Mouse (Mus musculus) kidney, postnatal 25 days (tissue): ENCODE data around the gene Hdac5.

Experiments
- DNase-seq, 2 experiments: peaks; one replicate each; pipeline ENCODE4 v3.0.0; 2021; ENCODE audit warnings: mixed read lengths in 2 of 2

Gene Hdac5

GRCm38 (mm10) chr11:102230006-102230741 is at the start of gene Hdac5:
TSS of gene Hdac5 (minus strand) at chr11:102230166.
- peak; percentile 99 to 100 for DNase-seq

DNA sequence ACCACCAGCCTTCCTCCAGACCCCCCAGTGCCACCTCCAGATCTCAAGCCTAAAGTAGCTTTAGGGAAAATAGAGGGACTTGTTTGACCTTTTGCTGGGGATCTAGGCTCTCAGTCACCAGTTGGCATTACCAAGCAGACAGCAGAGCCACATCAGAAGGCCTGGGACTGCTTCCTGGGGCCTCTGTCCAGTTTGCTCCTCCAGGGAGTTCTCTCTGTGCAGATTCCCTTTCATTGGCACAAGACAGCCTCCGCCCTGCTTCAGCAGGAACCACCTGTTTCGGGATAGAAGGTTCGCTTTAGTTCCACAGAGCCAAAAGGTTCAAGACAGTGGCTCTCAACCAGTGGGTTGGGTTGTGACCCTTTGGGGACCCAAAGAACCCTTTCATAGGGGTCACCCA is 49.6 kb upstream of the Hdac5 start:
- DNase-seq = no peak

- DNase-seq = no peak
Observed at GRCm38 (mm10) chr11:102277754-102278153, 47.8 kb upstream of the Hdac5 start.

GRCm38 (mm10) chr11:102276411-102276915 is 46.5 kb upstream of the Hdac5 start:
- DNase-seq = peak; percentile 50 to 79

GRCm38 (mm10) chr11:102268520-102269244 is 38.7 kb upstream of the Hdac5 start, which contains the start of gene Asb16:
TSS of gene Asb16 (plus strand) at chr11:102268743.
- DNase-seq = no peak

DNA sequence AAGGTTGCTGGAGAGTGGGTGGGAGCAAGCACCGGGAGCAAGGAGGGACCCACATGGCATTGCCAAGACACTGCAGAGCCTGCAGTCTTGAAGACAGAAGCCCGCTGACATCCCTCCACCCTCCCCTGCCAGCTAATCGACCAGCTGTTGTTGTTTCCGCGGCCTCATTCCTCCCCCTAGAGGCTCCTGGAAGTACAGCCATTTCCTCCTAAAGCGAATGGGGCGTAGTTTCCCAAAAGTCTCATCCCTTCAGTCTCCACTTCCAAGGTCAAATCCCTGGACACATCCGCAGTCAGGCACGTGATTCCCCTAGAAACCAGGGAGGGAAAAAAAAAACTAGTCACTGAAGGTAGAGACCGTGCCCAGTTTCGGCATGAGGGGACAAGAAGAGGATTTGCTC is 37.5 kb upstream of the Hdac5 start:
- DNase-seq = peak; percentile 80

- no peak for DNase-seq
Observed at GRCm38 (mm10) chr11:102266631-102267355, 36.8 kb upstream of the Hdac5 start.

- DNase-seq = no peak
Observed at GRCm38 (mm10) chr11:102265816-102266215, 35.9 kb upstream of the Hdac5 start.

GRCm38 (mm10) chr11:102263211-102263610 is 33.2 kb upstream of the Hdac5 start:
- no peak for DNase-seq

GRCm38 (mm10) chr11:102258521-102258920 is 28.6 kb upstream of the Hdac5 start:
- DNase-seq = no peak

GRCm38 (mm10) chr11:102258095-102258494 is 28.1 kb upstream of the Hdac5 start:
- no peak for DNase-seq

DNA sequence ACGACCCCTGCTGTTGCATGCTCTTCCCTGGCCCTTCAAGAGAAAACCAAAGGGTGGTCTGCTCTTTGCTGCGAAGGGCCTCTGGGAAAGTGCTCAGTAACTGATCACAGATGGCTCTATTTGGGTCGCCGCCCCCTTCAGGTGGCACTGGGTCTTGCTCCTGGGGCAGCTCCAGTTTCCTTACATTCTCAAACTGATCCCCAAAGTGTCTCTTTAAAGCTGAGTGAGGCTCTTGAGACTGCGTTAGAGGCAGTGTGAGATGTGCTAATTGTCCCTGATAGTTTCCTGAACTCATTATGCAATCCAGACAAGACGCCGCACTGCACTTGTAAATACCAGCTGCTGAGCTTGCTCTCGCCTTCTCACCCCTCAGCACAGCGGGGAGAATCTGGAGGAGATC is 27.5 kb upstream of the Hdac5 start:
- DNase-seq = peak in 1 of 2 experiments; percentile 25

GRCm38 (mm10) chr11:102249351-102250090 is 19.6 kb upstream of the Hdac5 start:
- DNase-seq = no peak

DNA sequence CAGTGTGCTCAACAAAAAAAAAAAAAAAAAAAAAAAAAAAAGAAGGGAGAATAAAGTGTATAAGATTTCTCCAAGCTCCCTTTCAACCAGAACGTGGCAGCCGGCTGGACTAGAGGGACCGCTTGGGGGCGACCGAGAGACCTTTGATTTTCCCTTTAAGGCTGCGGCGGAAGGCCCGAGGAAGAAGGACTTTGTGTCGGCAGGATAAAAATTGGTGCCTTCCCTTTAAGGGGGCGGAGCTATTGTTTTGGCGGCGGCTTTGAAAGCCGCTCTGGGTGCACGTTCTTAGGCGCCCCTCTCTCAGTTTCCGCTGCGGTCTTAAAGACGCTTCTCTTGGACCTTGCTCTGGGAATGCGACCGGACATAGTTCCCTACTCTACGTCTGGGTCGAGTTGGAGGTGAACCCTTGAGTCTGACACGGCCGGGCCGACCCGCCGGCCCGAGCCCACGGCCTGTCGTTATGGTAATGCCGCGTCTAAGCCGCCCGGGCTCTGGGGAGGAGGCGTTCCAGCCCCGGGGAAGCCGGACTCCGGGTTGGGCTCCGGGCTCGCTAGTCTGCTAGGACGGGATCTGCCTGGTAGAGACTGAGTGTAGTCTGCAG is 18.8 kb upstream of the Hdac5 start, which contains the start of gene BC030867:
Gene BC030867, plus strand, starts transcription at position 253 of the 601 bp plus-strand sequence.
- DNase-seq = peak; percentile 92 to 98

DNA sequence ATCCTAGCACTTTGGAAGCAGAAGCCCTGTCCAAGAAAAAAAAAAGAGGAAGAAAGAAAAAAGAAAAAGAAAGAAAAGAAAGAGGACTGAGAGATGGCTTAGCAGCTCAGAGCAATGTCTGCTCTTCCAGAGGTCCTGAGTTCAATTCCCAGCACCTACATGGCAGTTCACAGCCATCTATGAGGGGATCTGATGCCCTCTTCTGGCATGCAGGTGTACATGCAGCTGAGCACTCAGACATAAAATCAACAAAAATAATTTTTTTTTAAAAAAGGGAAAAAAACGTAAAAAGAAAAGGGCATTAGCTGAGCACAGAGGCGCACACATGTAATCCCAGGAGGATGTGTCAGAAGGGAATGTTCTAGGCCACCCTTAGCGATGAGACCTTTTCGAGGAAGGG is 16.9 kb upstream of the Hdac5 start:
- DNase-seq = no peak

- no peak for DNase-seq
Observed at GRCm38 (mm10) chr11:102246273-102246635, 16.3 kb upstream of the Hdac5 start.

DNA sequence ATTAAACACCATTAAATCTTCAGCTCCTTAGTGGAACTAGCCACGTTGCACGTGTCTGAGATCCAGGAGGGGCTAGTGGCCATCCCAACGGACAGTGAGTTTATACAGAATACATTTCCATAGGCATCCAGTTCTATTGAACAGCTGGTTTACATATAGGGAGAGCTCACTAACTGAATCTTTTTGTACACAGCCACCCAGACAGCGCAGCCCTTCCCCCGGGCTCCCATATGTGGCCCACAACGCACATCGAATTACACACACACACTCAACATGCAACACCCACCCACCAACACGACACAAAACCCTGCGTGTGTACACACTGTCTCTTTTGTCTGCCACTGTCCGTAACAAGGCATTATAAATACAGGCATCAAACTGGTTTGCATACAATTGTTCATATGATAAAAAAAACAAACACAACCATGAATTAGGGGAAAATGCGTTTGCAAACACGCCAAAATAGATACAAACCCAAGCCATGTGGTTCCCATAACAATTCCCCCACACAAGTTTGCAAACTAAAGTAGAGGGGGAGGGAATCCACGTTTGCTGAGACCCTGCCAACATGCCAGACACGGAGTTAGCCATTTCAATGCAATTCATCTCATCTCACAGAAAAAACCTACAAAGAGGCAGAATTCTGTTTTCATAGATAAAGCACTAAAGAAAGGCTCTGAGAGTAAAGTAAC is 15.8 kb upstream of the Hdac5 start:
- DNase-seq = no peak

DNA sequence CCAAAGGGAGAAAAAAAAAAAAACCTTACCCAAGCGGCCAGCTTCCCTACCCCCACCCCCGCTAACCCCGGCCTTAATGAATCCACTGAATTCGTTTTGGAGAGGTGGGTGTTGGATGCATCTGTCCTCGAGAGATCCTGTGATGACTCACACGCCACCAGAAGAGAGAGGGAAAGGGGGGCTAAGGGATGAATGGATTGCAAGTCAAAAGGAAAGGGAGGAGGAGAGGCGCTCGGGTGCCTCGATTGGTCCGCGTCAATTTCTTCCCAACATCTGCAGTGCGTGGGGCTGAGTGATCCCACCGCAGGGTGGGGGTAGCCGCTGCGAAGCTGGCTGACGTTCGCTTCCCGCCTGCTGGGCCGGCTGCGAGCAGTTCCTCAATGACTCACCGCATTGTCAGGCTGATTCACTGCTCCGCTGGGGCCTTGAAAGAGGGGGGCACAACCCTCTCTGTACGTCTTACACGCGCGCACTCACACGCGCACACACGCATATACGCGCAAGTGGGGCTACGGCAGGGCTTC is 15.0 kb upstream of the Hdac5 start:
- peak in 1 of 2 experiments; percentile 24 for DNase-seq

GRCm38 (mm10) chr11:102241874-102242273 is 11.9 kb upstream of the Hdac5 start:
- no peak for DNase-seq

DNA sequence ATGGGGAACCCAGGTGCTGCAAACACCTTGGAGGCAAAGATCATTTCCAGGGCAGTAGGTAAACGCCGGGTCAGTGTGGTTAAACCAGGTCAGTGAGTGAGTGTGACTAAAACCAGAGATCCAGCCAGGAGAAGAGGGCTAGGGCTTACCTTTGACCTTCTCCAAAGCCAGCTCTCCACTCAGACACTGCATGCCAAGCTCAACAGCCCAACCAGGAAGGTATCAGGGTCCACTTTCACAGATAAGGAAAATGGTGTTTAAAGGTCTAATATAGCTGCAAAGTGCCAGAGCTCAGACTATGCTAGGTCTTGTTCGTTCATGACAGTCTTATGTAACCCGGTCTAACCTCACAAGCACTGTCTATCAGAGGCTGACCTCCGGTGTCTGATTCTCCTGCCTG is 11.3 kb upstream of the Hdac5 start:
- DNase-seq = peak; percentile 36 to 62

- no peak for DNase-seq
Observed at GRCm38 (mm10) chr11:102240636-102241035, 10.7 kb upstream of the Hdac5 start.
